Mouse (Mus musculus) liver, postnatal 0 days (tissue): ENCODE measurements at regions not wholly inside any gene's neighbourhood (a gene's known extent, or its start where the extent isn't known, plus 50 kb on each side); places are given as distances from the start of the nearest gene placed in this dataset.

Source experiments
- CTCF ChIP-seq: sonication (generic); IDR thresholded peaks from 2 replicates; pipeline ENCODE4 v1.5.1; 2016; ENCODE audit warnings: antibody characterized with exemption, low read depth
- EP300 ChIP-seq: IDR thresholded peaks from 2 replicates; pipeline ENCODE4 v1.6.1; 2016; ENCODE audit warnings: antibody characterized with exemption, low read depth, mild to moderate bottlenecking

DNA sequence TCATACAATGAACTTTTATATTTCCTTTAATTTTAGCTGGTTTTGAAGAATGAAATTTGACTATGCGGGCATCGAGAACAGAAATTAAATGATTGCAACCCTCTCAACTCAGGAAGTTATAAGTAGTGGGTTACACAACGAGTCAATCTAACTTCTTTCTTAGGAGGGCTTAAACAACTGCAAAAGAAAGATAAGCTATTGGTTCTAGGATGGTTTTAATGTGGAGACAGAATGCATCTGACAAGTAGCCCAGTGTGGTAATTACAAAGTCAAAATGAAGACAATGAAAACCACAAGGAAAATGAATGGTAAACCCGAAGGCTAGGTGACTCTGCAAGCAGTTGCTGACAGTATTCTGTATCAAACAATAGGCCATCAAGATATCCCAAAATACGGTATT lies 598.0 kb upstream of the Arid1b start:
- no peak for TF ChIP-seq CTCF
- TF ChIP-seq EP300, result peak; percentile 24; the same call in 1 of the 2 replicates
